Mouse (Mus musculus): ENCODE data around the gene Aldh1b1. TPM values are rescaled to one million over a fixed set of nuclear protein-coding genes. Genes with fewer than 3 reads are reported as not detected.

Gene Aldh1b1
- total and polyA plus RNA-seq, 2 experiments from 2014 or later: 17.6 to 22.6 TPM

GRCm38 (mm10) chr4:45853496-45854246 lies 54.8 kb downstream of the Aldh1b1 start:
- Histone ChIP-seq H3K9me3 (ENCODE audit: low read length) (no peaks in the 10 kb centered on the region), H3K4me1 (ENCODE audit: insufficient read depth, low read length) (no peaks in the 10 kb centered on the region), H3K27ac (ENCODE audit: low read depth, low read length) (no peak overlapping the region), H3K4me3 (ENCODE audit: low read depth, low read length) (no peak overlapping the region), H3K27me3 (ENCODE audit: insufficient read depth, low read length) (no peaks in the 10 kb centered on the region), H3K4me2 (ENCODE audit: low read depth, low read length, poor library complexity, severe bottlenecking) (no peak overlapping the region), H3K9ac (replicated peaks; ENCODE audit: low read length, poor library complexity, severe bottlenecking) (no peak overlapping the region), H3K36me3 (ENCODE audit: insufficient read depth, low read length) (no peaks in the 10 kb centered on the region)
- no peak for ATAC-seq (ENCODE audit: low FRiP score)
- WGBS: 76% methylated on average over 15 of the region's 15 CpGs
- DNase-seq (ENCODE audit: low spot score): no peak
- TF ChIP-seq CTCF (IDR thresholded peaks at IDR 0.05): no peak

Other genes starting within 250 kb of the Aldh1b1 start
- 36.5 and 51.6 TPM in 2 replicates for gene Igfbpl1, start 27.9 kb downstream of the Aldh1b1 start, total RNA-seq (2014; rRNA removed)
- 8.5 and 10.3 TPM in 2 replicates for gene Igfbpl1, start 27.9 kb downstream of the Aldh1b1 start, polyA plus RNA-seq (2015; fragmentation: Nextera tagmentation; extraction: Ambion mirVana)
- 0.71 and 1.4 TPM in 2 replicates for gene Stra6l, start 49.6 kb downstream of the Aldh1b1 start, total RNA-seq (2014; rRNA removed)
- gene Stra6l, start 49.6 kb downstream of the Aldh1b1 start, polyA plus RNA-seq (2015; fragmentation: Nextera tagmentation; extraction: Ambion mirVana): 0.46 and 0.56 TPM in 2 replicates
- gene Ccdc180, start 91.3 kb downstream of the Aldh1b1 start, total RNA-seq (2014; rRNA removed): 0.27 and 0.52 TPM in 2 replicates
- 0.27 and 0.48 TPM in 2 replicates for gene Ccdc180, start 91.3 kb downstream of the Aldh1b1 start, polyA plus RNA-seq (2015; fragmentation: Nextera tagmentation; extraction: Ambion mirVana)
- gene Tdrd7, start 166.3 kb downstream of the Aldh1b1 start, total RNA-seq (2014; rRNA removed): 28.0 and 35.3 TPM in 2 replicates
- 21.4 and 24.1 TPM in 2 replicates for gene Tdrd7, start 166.3 kb downstream of the Aldh1b1 start, polyA plus RNA-seq (2015; fragmentation: Nextera tagmentation; extraction: Ambion mirVana)
- gene Tmod1, start 239.9 kb downstream of the Aldh1b1 start, total RNA-seq (2014; rRNA removed): 0.42 and 0.55 TPM in 2 replicates
- gene Tmod1, start 239.9 kb downstream of the Aldh1b1 start, polyA plus RNA-seq (2015; fragmentation: Nextera tagmentation; extraction: Ambion mirVana): 0.75 and 1.0 TPM in 2 replicates

Data from midbrain, postnatal 0 days (tissue).